Mouse (Mus musculus) heart, embryonic 13.5 days (tissue): ENCODE measurements around the gene Igsf6. TPM values are rescaled to one million over a fixed set of nuclear protein-coding genes. Genes with fewer than 3 reads are reported as not detected.

ENCODE experiments used
- ATAC-seq: fragments of 200-750 bp; cut with Nextera tagmentation; 2 replicates; pipeline ENCODE4 v1.8.0; 2017; ENCODE audit warnings: moderate TSS enrichment; ENCODE audit not compliant: insufficient number of reproducible peaks, low FRiP score, low TSS enrichment; ENCODE audit errors: extremely low read depth
- H3K27ac ChIP-seq: fragments of 300-500 bp; sonication (generic); replicated peaks from 2 replicates; pipeline ENCODE4 v1.5.1; 2015; ENCODE audit warnings: moderate library complexity, mild to moderate bottlenecking, inconsistent platforms
- H3K27me3 ChIP-seq: fragments of 300-500 bp; sonication (generic); replicated peaks from 2 replicates; pipeline ENCODE4 v1.6.1; 2015; ENCODE audit warnings: mild to moderate bottlenecking, inconsistent platforms
- H3K36me3 ChIP-seq: fragments of 300-500 bp; sonication (generic); 2 replicates; pipeline ENCODE4 v1.6.1; 2015; ENCODE audit warnings: mild to moderate bottlenecking, inconsistent platforms
- H3K4me1 ChIP-seq: fragments of 300-500 bp; sonication (generic); 2 replicates; pipeline ENCODE4 v1.6.1; 2015; ENCODE audit warnings: inconsistent platforms
- H3K4me2 ChIP-seq: fragments of 300-500 bp; sonication (generic); 2 replicates; pipeline ENCODE4 v1.6.1; 2015; ENCODE audit warnings: inconsistent platforms, mild to moderate bottlenecking, moderate library complexity
- H3K4me3 ChIP-seq: fragments of 300-500 bp; sonication (generic); 2 replicates; pipeline ENCODE4 v1.5.1; 2015; ENCODE audit warnings: moderate library complexity, mild to moderate bottlenecking, inconsistent platforms
- H3K9ac ChIP-seq: fragments of 300-500 bp; sonication (generic); 2 replicates; pipeline ENCODE4 v1.6.1; 2015; ENCODE audit warnings: inconsistent platforms, mild to moderate bottlenecking, moderate library complexity
- H3K9me3 ChIP-seq: fragments of 300-500 bp; sonication (generic); 2 replicates; pipeline ENCODE4 v1.6.1; 2016; ENCODE audit warnings: inconsistent platforms
- WGBS: fragments of 180-500 bp; shearing (Covaris S2); methylation state at CpG from one replicate; pipeline ENCODE4 v1.1.7; 2015; ENCODE audit warnings: mixed read lengths; 5-methylcytosine and 5-hydroxymethylcytosine counted together
- polyA plus RNA-seq: library from polyadenylated mRNA; unstranded; fragments of >200 nt; fragmentation: Nextera tagmentation; extraction: Ambion mirVana; gene quantifications from 2 replicates; pipeline ENCODE4 v1.2.1, GENCODE M21; 2015

Igsf6 gene
- polyA plus RNA-seq, result 1.0 and 1.1 TPM in 2 replicates

GRCm38 (mm10) chr7:121074281-121074680 is at the start of gene Igsf6:
Igsf6 (minus strand) TSS chr7:121074572.
- H3K27ac ChIP-seq, result peak within 1 kb of the TSS; percentile 66
- no peak for ATAC-seq
- no peaks in the 10 kb centered on the region for H3K9me3 ChIP-seq
- H3K27me3 ChIP-seq, result 0 out of 2 replicates have a peak, but pooled peaks cover 6% of the 10 kb centered on the region
- 42% methylated on average over 11 of the region's 11 CpGs for WGBS
- H3K4me2 ChIP-seq, result 0 out of 2 replicates have a peak within 1 kb of the TSS, but pooled peaks have one; percentile 1
- 0 out of 2 replicates have a peak within 1 kb of the TSS, but pooled peaks have one; percentile 28 for H3K9ac ChIP-seq
- H3K4me1 ChIP-seq, result peaks cover 28% of the 10 kb centered on the region
- H3K36me3 ChIP-seq, result peaks cover 60% of the 10 kb centered on the region
- no peak within 1 kb of the TSS for H3K4me3 ChIP-seq

GRCm38 (mm10) chr7:121120143-121120818 is 45.9 kb upstream of the Igsf6 start:
- WGBS, result 11% methylated on average over 10 of the region's 10 CpGs
- H3K36me3 ChIP-seq, result no peaks in the 10 kb centered on the region

GRCm38 (mm10) chr7:121111762-121112161 is 37.4 kb upstream of the Igsf6 start:
- no peak for ATAC-seq
- Histone ChIP-seq H3K27me3 (no peaks in the 10 kb centered on the region), H3K27ac (peak overlapping the region; percentile 69), H3K9me3 (no peaks in the 10 kb centered on the region), H3K36me3 (no peaks in the 10 kb centered on the region), H3K4me2 (peak overlapping the region; percentile 16; the same call in 1 of the 2 replicates), H3K4me1 (peaks cover 13% of the 10 kb centered on the region), H3K4me3 (no peak overlapping the region), H3K9ac (no peak overlapping the region)
- 47% methylated on average over 3 of the region's 3 CpGs for WGBS

More at GRCm38 (mm10) chr7:121120143-121120818, 45.9 kb upstream of the Igsf6 start:
- ATAC-seq, result no peak
- H3K9ac ChIP-seq, result no peak overlapping the region
- no peak overlapping the region for H3K4me3 ChIP-seq
- H3K4me2 ChIP-seq, result no peak overlapping the region
- no peaks in the 10 kb centered on the region for H3K9me3 ChIP-seq
- H3K27me3 ChIP-seq, result peaks cover 22% of the 10 kb centered on the region
- no peak overlapping the region for H3K27ac ChIP-seq
- H3K4me1 ChIP-seq, result peaks cover 11% of the 10 kb centered on the region

- Histone ChIP-seq H3K4me3 (no peak overlapping the region), H3K4me2 (peak overlapping the region; percentile 16; the same call in 1 of the 2 replicates), H3K4me1 (peaks cover 13% of the 10 kb centered on the region), H3K9ac (no peak overlapping the region), H3K27me3 (no peaks in the 10 kb centered on the region), H3K9me3 (no peaks in the 10 kb centered on the region), H3K36me3 (no peaks in the 10 kb centered on the region), H3K27ac (peak overlapping the region; percentile 69)
- 20% methylated on average over 3 of the region's 3 CpGs for WGBS
- peak; percentile 37; the same call in 1 of the 2 replicates for ATAC-seq
Observed at GRCm38 (mm10) chr7:121111321-121111720, 36.9 kb upstream of the Igsf6 start.

GRCm38 (mm10) chr7:121107851-121108250 is 33.5 kb upstream of the Igsf6 start:
- Histone ChIP-seq H3K4me1 (peaks cover 13% of the 10 kb centered on the region), H3K27me3 (no peaks in the 10 kb centered on the region), H3K9ac (no peak overlapping the region), H3K4me2 (no peak overlapping the region), H3K4me3 (no peak overlapping the region), H3K9me3 (no peaks in the 10 kb centered on the region), H3K27ac (no peak overlapping the region), H3K36me3 (no peaks in the 10 kb centered on the region)
- WGBS, result 56% methylated on average over 3 of the region's 3 CpGs
- ATAC-seq, result no peak

GRCm38 (mm10) chr7:121098614-121099389 is 24.4 kb upstream of the Igsf6 start:
- Histone ChIP-seq H3K9me3 (no peaks in the 10 kb centered on the region), H3K9ac (no peak overlapping the region), H3K36me3 (no peaks in the 10 kb centered on the region), H3K27ac (no peak overlapping the region), H3K4me2 (no peak overlapping the region), H3K4me1 (no peaks in the 10 kb centered on the region), H3K27me3 (no peaks in the 10 kb centered on the region), H3K4me3 (no peak overlapping the region)
- ATAC-seq, result no peak
- 59% methylated on average over 10 of the region's 10 CpGs for WGBS

GRCm38 (mm10) chr7:121093026-121093425 is 18.7 kb upstream of the Igsf6 start:
- H3K4me3 ChIP-seq, result no peak overlapping the region
- no peak overlapping the region for H3K9ac ChIP-seq
- no peak for ATAC-seq
- 70% methylated on average over 4 of the region's 4 CpGs for WGBS
- peaks cover 10% of the 10 kb centered on the region; the same call in 1 of the 2 replicates for H3K27me3 ChIP-seq
- no peak overlapping the region for H3K27ac ChIP-seq
- no peaks in the 10 kb centered on the region for H3K36me3 ChIP-seq
- no peak overlapping the region for H3K4me2 ChIP-seq
- no peaks in the 10 kb centered on the region for H3K9me3 ChIP-seq
- 0 out of 2 replicates have a peak, but pooled peaks cover under 1% of the 10 kb centered on the region for H3K4me1 ChIP-seq

GRCm38 (mm10) chr7:121090748-121091147 is 16.4 kb upstream of the Igsf6 start:
- Histone ChIP-seq H3K4me3 (no peak overlapping the region), H3K4me1 (peaks cover 20% of the 10 kb centered on the region), H3K9ac (no peak overlapping the region), H3K9me3 (no peaks in the 10 kb centered on the region), H3K27me3 (peaks cover 17% of the 10 kb centered on the region; the same call in 1 of the 2 replicates), H3K27ac (no peak overlapping the region), H3K36me3 (no peaks in the 10 kb centered on the region), H3K4me2 (no peak overlapping the region)
- 81% methylated on average over 7 of the region's 7 CpGs for WGBS
- ATAC-seq, result no peak

- Histone ChIP-seq H3K27ac (no peak overlapping the region), H3K36me3 (no peaks in the 10 kb centered on the region), H3K9ac (no peak overlapping the region), H3K27me3 (peaks cover 17% of the 10 kb centered on the region; the same call in 1 of the 2 replicates), H3K4me3 (no peak overlapping the region), H3K4me2 (no peak overlapping the region), H3K9me3 (no peaks in the 10 kb centered on the region), H3K4me1 (peaks cover 30% of the 10 kb centered on the region)
- 69% methylated on average over 5 of the region's 5 CpGs for WGBS
- no peak for ATAC-seq
Observed at GRCm38 (mm10) chr7:121088745-121089144, 14.4 kb upstream of the Igsf6 start.

GRCm38 (mm10) chr7:121085500-121085899 is 11.1 kb upstream of the Igsf6 start:
- H3K27me3 ChIP-seq, result peaks cover 13% of the 10 kb centered on the region; the same call in 1 of the 2 replicates
- H3K9ac ChIP-seq, result 0 out of 2 replicates have a peak overlapping the region, but pooled peaks have one; percentile 15
- peak overlapping the region; percentile 18; the same call in 1 of the 2 replicates for H3K4me2 ChIP-seq
- H3K9me3 ChIP-seq, result no peaks in the 10 kb centered on the region
- ATAC-seq, result peak; percentile 50; the same call in 1 of the 2 replicates
- no peaks in the 10 kb centered on the region for H3K36me3 ChIP-seq
- peak overlapping the region; percentile 70 for H3K27ac ChIP-seq
- 14% methylated on average over 4 of the region's 4 CpGs for WGBS
- H3K4me3 ChIP-seq, result no peak overlapping the region
- H3K4me1 ChIP-seq, result peaks cover 35% of the 10 kb centered on the region

GRCm38 (mm10) chr7:121084840-121085453 is 10.6 kb upstream of the Igsf6 start:
- 0 out of 2 replicates have a peak overlapping the region, but pooled peaks have one; percentile 18 for H3K4me2 ChIP-seq
- no peaks in the 10 kb centered on the region for H3K36me3 ChIP-seq
- peaks cover 12% of the 10 kb centered on the region; the same call in 1 of the 2 replicates for H3K27me3 ChIP-seq
- no peak overlapping the region for H3K4me3 ChIP-seq
- WGBS, result 58% methylated on average over 8 of the region's 8 CpGs
- no peaks in the 10 kb centered on the region for H3K9me3 ChIP-seq
- H3K4me1 ChIP-seq, result peaks cover 35% of the 10 kb centered on the region
- 0 out of 2 replicates have a peak overlapping the region, but pooled peaks have one; percentile 15 for H3K9ac ChIP-seq
- peak overlapping the region; percentile 70 for H3K27ac ChIP-seq
- ATAC-seq, result no peak
